Mouse (Mus musculus) ES-E14 (cell line): ENCODE data around the gene Rccd1. TPM values are rescaled to one million over a fixed set of nuclear protein-coding genes. Genes with fewer than 3 reads are reported as not detected.

Experiments used
- DNase-seq: peaks from one replicate; pipeline ENCODE4 v3.0.0-alpha.2; 2013; ENCODE audit warnings: low read depth, low spot score
- H3K27ac ChIP-seq: 2 replicates; pipeline ENCODE4 v1.5.1; 2012; ENCODE audit warnings: low read depth, mild to moderate bottlenecking, low read length, moderate library complexity, mixed read lengths; ENCODE audit not compliant: poor library complexity, insufficient read depth, severe bottlenecking
- H3K36me3 ChIP-seq: 2 replicates; pipeline ENCODE4 v1.6.1; 2012; ENCODE audit warnings: mild to moderate bottlenecking, low read length, moderate library complexity, mixed read lengths; ENCODE audit not compliant: control insufficient read depth, poor library complexity, insufficient read depth, severe bottlenecking
- H3K4me1 ChIP-seq, 2 experiments: fragments of 150-350 bp in 1 of 2; sonication (generic) in 1 of 2; 2 replicates each; pipeline ENCODE4 v1.6.1; 2012; ENCODE audit warnings: low read length in 2 of 2, mild to moderate bottlenecking in 1 of 2, mixed read lengths in 1 of 2; ENCODE audit not compliant: control insufficient read depth in 2 of 2, insufficient read depth in 2 of 2, poor library complexity in 1 of 2
- H3K4me3 ChIP-seq, 2 experiments: fragments of 150-350 bp in 1 of 2; sonication (generic) in 1 of 2; 2 replicates each; pipeline ENCODE4 v1.5.1; 2012; ENCODE audit warnings: low read length in 2 of 2, low read depth in 1 of 2, mild to moderate bottlenecking in 1 of 2, mixed read lengths in 1 of 2; ENCODE audit not compliant: insufficient read depth in 1 of 2, poor library complexity in 1 of 2, severe bottlenecking in 1 of 2
- H3K9ac ChIP-seq: 2 replicates; pipeline ENCODE4 v1.6.1; 2012; ENCODE audit warnings: low read depth, mild to moderate bottlenecking, low read length, mixed read lengths; ENCODE audit not compliant: poor library complexity, insufficient read depth, severe bottlenecking
- H3K9me3 ChIP-seq: fragments of 150-350 bp; sonication (generic); 2 replicates; pipeline ENCODE4 v1.6.1; 2012; ENCODE audit warnings: low read depth, mild to moderate bottlenecking, low read length; ENCODE audit not compliant: control insufficient read depth, insufficient read depth
- CHD2 ChIP-seq: IDR thresholded peaks from 2 replicates; pipeline ENCODE4 v1.6.1; 2014; ENCODE audit warnings: mild to moderate bottlenecking, low read depth, low read length, inconsistent platforms
- HCFC1 ChIP-seq: IDR thresholded peaks from 2 replicates; pipeline ENCODE4 v1.6.1; 2012; ENCODE audit warnings: low read length, inconsistent platforms, borderline replicate concordance; ENCODE audit not compliant: insufficient read depth
- MAFK ChIP-seq: IDR thresholded peaks from 2 replicates; pipeline ENCODE4 v1.6.1; 2014; ENCODE audit warnings: mild to moderate bottlenecking, low read depth, low read length, inconsistent platforms; ENCODE audit not compliant: insufficient read depth
- ZC3H11A ChIP-seq: IDR thresholded peaks from 2 replicates; pipeline ENCODE4 v1.6.1; 2012; ENCODE audit warnings: low read depth, mild to moderate bottlenecking, inconsistent platforms, low read length, borderline replicate concordance
- ZNF384 ChIP-seq: IDR thresholded peaks from 2 replicates; pipeline ENCODE4 v1.6.1; 2012; ENCODE audit warnings: low read depth, low read length, inconsistent platforms
- in situ Hi-C, 2 experiments: fragments of 600-800 bp; cut with MboI; formaldehyde crosslinking; loops; one replicate each; pipeline ENCODE4 v1.15.1; 2025; ENCODE audit warnings: low sequenced_read_pairs in 2 of 2, inconsistent platforms in 1 of 2; ENCODE audit not compliant: unreplicated experiment in 2 of 2
- total RNA-seq: library from RNA; depleted of rRNA; stranded (reverse); fragments of 300-350 nt; gene quantifications from 2 replicates; pipeline ENCODE4 v1.2.3, GENCODE M21; 2012

Rccd1 gene
- total RNA-seq, 1 experiment: 16.4 TPM

- Histone ChIP-seq H3K36me3 (peaks cover 25% of the 10 kb centered on the region), H3K4me1 (peaks cover 3 to 6% of the 10 kb centered on the region in 2 experiments; a peak in 3 of 4 replicates), H3K27ac (no peak overlapping the region), H3K4me3 (peak overlapping the region; percentile 78 to 83), H3K9me3 (no peaks in the 10 kb centered on the region), H3K9ac (peak overlapping the region; percentile 72)
- no peak for DNase-seq
- in situ Hi-C loops: no loop called here
- TF ChIP-seq ZC3H11A (no peak), CHD2 (no peak), MAFK (no peak), HCFC1 (no peak), ZNF384 (no peak)
Observed at GRCm38 (mm10) chr7:80339371-80339770, 15.1 kb upstream of the Rccd1 start.

- peaks cover 42% of the 10 kb centered on the region for H3K36me3 ChIP-seq
- H3K9ac ChIP-seq: no peak overlapping the region
- DNase-seq: no peak
- in situ Hi-C loops: no loop called here
- H3K4me1 ChIP-seq: peaks cover 2 to 3% of the 10 kb centered on the region in 2 experiments; a peak in 3 of 4 replicates
- TF ChIP-seq HCFC1: no peak
- TF ChIP-seq MAFK: no peak
- no peak for TF ChIP-seq ZC3H11A
- no peak for TF ChIP-seq CHD2
- TF ChIP-seq ZNF384: no peak
- no peaks in the 10 kb centered on the region for H3K9me3 ChIP-seq
- no peak overlapping the region for H3K4me3 ChIP-seq
- H3K27ac ChIP-seq: no peak overlapping the region
Observed at GRCm38 (mm10) chr7:80336932-80337331, 12.7 kb upstream of the Rccd1 start.

GRCm38 (mm10) chr7:80334848-80335247 is 10.6 kb upstream of the Rccd1 start:
- in situ Hi-C loops: no loop called here
- no peak for DNase-seq
- Histone ChIP-seq H3K9ac (no peak overlapping the region), H3K4me1 (peaks cover 0 to 2% of the 10 kb centered on the region in 2 experiments; a peak in 1 of 4 replicates), H3K4me3 (no peak overlapping the region), H3K27ac (no peak overlapping the region), H3K9me3 (no peaks in the 10 kb centered on the region), H3K36me3 (peaks cover 50% of the 10 kb centered on the region)
- no peak for TF ChIP-seq CHD2
- TF ChIP-seq ZNF384: no peak
- no peak for TF ChIP-seq HCFC1

- in situ Hi-C loops: no loop called here
- Histone ChIP-seq H3K36me3 (peaks cover 53% of the 10 kb centered on the region), H3K27ac (no peak overlapping the region), H3K4me3 (no peak overlapping the region), H3K9ac (no peak overlapping the region), H3K4me1 (no peaks in the 10 kb centered on the region), H3K9me3 (no peaks in the 10 kb centered on the region)
- no peak for DNase-seq
- TF ChIP-seq CHD2 (no peak), ZNF384 (no peak), MAFK (no peak), ZC3H11A (no peak), HCFC1 (no peak)
Observed at GRCm38 (mm10) chr7:80331433-80331832, 7.2 kb upstream of the Rccd1 start.

GRCm38 (mm10) chr7:80330278-80330677 is 6.0 kb upstream of the Rccd1 start:
- no peak for DNase-seq
- TF ChIP-seq HCFC1: no peak
- H3K4me1 ChIP-seq: peaks cover 0 to 4% of the 10 kb centered on the region in 2 experiments; a peak in 1 of 4 replicates
- no peak overlapping the region for H3K9ac ChIP-seq
- no peak overlapping the region for H3K27ac ChIP-seq
- H3K4me3 ChIP-seq: no peak overlapping the region
- peaks cover 48% of the 10 kb centered on the region for H3K36me3 ChIP-seq
- in situ Hi-C loops: no loop called here
- no peaks in the 10 kb centered on the region for H3K9me3 ChIP-seq
